Mouse (Mus musculus) kidney, postnatal 0 days (tissue): ENCODE results near the gene Gmpr. TPM values are rescaled to one million over a fixed set of nuclear protein-coding genes. Genes with fewer than 3 reads are reported as not detected.

Experiments
- ATAC-seq: fragments of 200-750 bp; cut with Nextera tagmentation; replicated peaks from 2 replicates; pipeline ENCODE4 v1.8.0; 2017; ENCODE audit warnings: low read depth, moderate number of reproducible peaks, moderate TSS enrichment, moderate library complexity; ENCODE audit not compliant: low FRiP score
- DNase-seq: peaks from one replicate; pipeline ENCODE4 v3.0.0-alpha.2; 2016; ENCODE audit warnings: low spot score
- H3K27ac ChIP-seq: fragments of 300-500 bp; sonication (generic); 2 replicates; pipeline ENCODE4 v1.5.1; 2014; ENCODE audit warnings: mild to moderate bottlenecking
- H3K27me3 ChIP-seq: fragments of 300-500 bp; sonication (generic); 2 replicates; pipeline ENCODE4 v1.6.1; 2014; ENCODE audit warnings: low read length, mixed read lengths; ENCODE audit not compliant: insufficient read depth
- H3K36me3 ChIP-seq: fragments of 300-500 bp; sonication (generic); 2 replicates; pipeline ENCODE4 v1.6.1; 2014; ENCODE audit warnings: low read length, mixed read lengths; ENCODE audit not compliant: insufficient read depth
- H3K4me1 ChIP-seq: fragments of 300-500 bp; sonication (generic); replicated peaks from 2 replicates; pipeline ENCODE4 v1.6.1; 2014; ENCODE audit warnings: antibody characterized with exemption, low read length, mixed read lengths; ENCODE audit not compliant: insufficient read depth
- H3K4me2 ChIP-seq: fragments of 300-500 bp; sonication (generic); 2 replicates; pipeline ENCODE4 v1.6.1; 2014; ENCODE audit warnings: mild to moderate bottlenecking, low read length, moderate library complexity, mixed read lengths
- H3K4me3 ChIP-seq: fragments of 300-500 bp; sonication (generic); replicated peaks from 2 replicates; pipeline ENCODE4 v1.5.1; 2014; ENCODE audit warnings: low read depth, low read length
- H3K9ac ChIP-seq: fragments of 300-500 bp; sonication (generic); 2 replicates; pipeline ENCODE4 v1.6.1; 2014; ENCODE audit warnings: low read depth, low read length
- H3K9me3 ChIP-seq: fragments of 300-500 bp; sonication (generic); replicated peaks from 2 replicates; pipeline ENCODE4 v1.6.1; 2016; ENCODE audit warnings: low read length, inconsistent platforms, mixed read lengths
- CTCF ChIP-seq: IDR thresholded peaks from 2 replicates; pipeline ENCODE4 v1.5.1; 2016; ENCODE audit warnings: antibody characterized with exemption, low read depth, mild to moderate bottlenecking, moderate library complexity
- WGBS: fragments of 180-500 bp; shearing (Covaris S2); extraction: QIAGEN DNeasy Blood & Tissue Kit; methylation state at CpG from one replicate; pipeline ENCODE4 v1.1.7; 2014; 5-methylcytosine and 5-hydroxymethylcytosine counted together
- polyA plus RNA-seq: library from polyadenylated mRNA; unstranded; fragments of >200 nt; fragmentation: Nextera tagmentation; extraction: Ambion mirVana; gene quantifications from 2 replicates; pipeline ENCODE4 v1.2.1, GENCODE M21; 2015

Gene Gmpr
- polyA plus RNA-seq, 1 experiment from 2014 or later: 72.5 TPM

DNA sequence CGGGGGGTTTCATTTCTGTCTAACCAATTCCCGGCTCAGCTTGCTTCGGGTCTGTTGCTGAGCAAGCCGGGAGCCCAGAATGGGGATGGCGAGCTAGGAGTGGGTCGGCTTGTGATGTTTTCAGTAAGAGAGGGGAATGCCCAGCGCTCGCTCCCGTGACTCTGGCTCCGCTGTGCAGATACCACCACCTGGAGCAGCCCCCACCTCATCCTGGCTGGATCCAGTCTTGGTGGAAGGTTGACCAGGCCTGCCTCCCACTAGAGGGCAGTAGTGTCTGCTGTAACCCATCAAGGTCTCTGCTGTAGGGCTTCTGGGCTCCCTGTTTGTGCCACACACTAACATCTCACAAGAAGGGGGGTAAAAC, 31.9 kb downstream of the Gmpr start:
- H3K9me3 ChIP-seq: no peaks in the 10 kb centered on the region
- no peaks in the 10 kb centered on the region for H3K4me1 ChIP-seq
- peaks cover 5% of the 10 kb centered on the region; the same call in 1 of the 2 replicates for H3K36me3 ChIP-seq
- 10% methylated on average over 10 of the region's 10 CpGs for WGBS
- TF ChIP-seq CTCF: peak; percentile 68; the same call in 1 of the 2 replicates
- H3K4me2 ChIP-seq: peak overlapping the region; percentile 75
- H3K4me3 ChIP-seq: peak overlapping the region; percentile 27
- H3K27ac ChIP-seq: no peak overlapping the region
- H3K9ac ChIP-seq: 0 out of 2 replicates have a peak overlapping the region, but pooled peaks have one; percentile 35
- H3K27me3 ChIP-seq: no peaks in the 10 kb centered on the region
- ATAC-seq (peak; percentile 76), DNase-seq (peak; percentile 91)

DNA sequence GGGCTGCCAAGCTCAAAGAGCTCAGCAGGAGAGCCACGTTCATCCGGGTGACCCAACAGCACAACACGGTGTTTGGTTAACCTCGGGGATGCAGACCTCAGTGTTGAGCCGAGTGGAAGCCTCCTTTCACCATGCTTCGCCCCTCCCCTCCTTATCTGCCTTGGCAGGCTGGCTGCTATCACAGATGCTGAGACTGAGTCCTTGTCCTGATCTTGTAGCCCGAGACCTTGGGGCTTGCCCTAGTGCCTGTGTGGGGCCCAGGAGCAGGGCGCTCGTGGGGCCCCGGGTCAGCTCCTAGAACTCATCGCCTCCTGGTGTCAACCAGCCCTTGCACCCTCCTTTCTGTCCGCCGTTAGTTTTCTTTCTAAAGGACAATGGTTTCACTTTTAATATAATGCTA, 38.7 kb downstream of the Gmpr start:
- 87% methylated on average over 13 of the region's 13 CpGs for WGBS
- DNase-seq: no peak
- Histone ChIP-seq H3K9ac (no peak overlapping the region), H3K27me3 (no peaks in the 10 kb centered on the region), H3K4me2 (no peak overlapping the region), H3K27ac (no peak overlapping the region), H3K9me3 (no peaks in the 10 kb centered on the region), H3K4me3 (no peak overlapping the region), H3K36me3 (peaks cover 18% of the 10 kb centered on the region), H3K4me1 (no peaks in the 10 kb centered on the region)
- no peak for ATAC-seq
- TF ChIP-seq CTCF: no peak

DNA sequence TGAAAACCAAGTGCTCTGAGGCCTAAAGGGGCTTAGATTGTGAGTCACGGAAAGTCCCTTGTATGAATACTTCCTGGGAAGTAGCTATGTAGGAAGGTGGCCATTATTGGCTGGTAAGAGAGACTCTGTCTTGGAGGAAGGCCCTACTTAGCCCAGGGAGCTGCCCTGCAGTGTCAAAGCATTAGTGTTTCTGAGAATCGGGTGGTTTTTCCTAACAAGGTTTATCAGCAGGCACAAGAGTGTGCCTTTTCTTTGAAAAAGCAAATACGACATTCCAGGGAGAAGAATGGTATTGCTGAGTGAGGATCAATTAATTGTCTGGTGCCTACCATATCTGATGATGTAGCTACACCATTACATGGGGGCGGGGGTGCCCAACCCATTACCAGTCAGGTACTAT, 39.7 kb downstream of the Gmpr start:
- Histone ChIP-seq H3K9me3 (no peaks in the 10 kb centered on the region), H3K27me3 (no peaks in the 10 kb centered on the region), H3K4me1 (no peaks in the 10 kb centered on the region), H3K4me2 (no peak overlapping the region), H3K4me3 (no peak overlapping the region), H3K27ac (no peak overlapping the region), H3K36me3 (peaks cover 18% of the 10 kb centered on the region), H3K9ac (no peak overlapping the region)
- no peak for TF ChIP-seq CTCF
- DNase-seq (no peak), ATAC-seq (no peak)
- 85% methylated on average over 4 of the region's 4 CpGs for WGBS

DNA sequence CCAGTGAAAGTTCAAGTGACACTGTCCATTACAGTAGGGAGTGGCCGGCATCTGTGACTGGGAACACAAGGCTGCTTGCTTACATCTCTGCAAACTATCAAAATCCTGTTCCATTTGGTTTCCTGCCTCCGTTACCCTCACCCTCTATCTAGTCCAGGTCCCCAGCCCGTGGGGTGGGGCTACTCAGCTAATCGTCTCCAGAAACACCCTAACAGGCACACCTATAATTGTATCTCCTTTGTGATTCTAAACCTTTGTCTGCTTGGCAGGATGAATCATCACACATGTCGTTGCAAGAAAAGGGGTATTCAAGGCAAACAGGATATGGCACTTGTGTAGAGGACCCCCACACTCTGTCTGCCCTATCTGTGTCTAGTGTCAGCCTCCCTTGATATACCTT, 40.3 kb downstream of the Gmpr start:
- Histone ChIP-seq H3K36me3 (peaks cover 18% of the 10 kb centered on the region), H3K27me3 (no peaks in the 10 kb centered on the region), H3K9me3 (no peaks in the 10 kb centered on the region), H3K27ac (no peak overlapping the region), H3K9ac (no peak overlapping the region), H3K4me2 (no peak overlapping the region), H3K4me1 (no peaks in the 10 kb centered on the region), H3K4me3 (no peak overlapping the region)
- ATAC-seq (no peak), DNase-seq (no peak)
- no peak for TF ChIP-seq CTCF
- WGBS: 85% methylated on average over 5 of the region's 5 CpGs

DNA sequence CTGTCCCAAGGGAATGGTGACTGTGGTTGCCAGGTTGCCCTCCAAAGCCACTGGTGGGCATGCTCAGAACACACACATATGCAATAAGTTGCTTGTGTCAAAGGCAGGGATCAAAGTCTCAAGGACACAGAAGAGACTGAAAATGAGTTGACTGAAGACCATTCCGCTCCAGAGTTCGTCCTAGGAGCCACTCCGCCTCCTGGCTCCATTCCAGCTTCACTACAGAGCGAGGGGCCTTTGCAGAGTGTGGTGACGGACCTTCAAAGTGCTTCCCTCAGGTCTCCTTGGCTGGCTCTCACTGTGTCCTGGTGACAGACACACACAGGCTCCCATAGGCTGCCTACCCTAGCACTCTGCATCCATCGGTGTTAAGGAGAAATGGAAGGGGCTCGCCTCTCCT, 46.4 kb downstream of the Gmpr start:
- Histone ChIP-seq H3K27ac (no peak overlapping the region), H3K9me3 (no peaks in the 10 kb centered on the region), H3K4me3 (no peak overlapping the region), H3K36me3 (0 out of 2 replicates have a peak, but pooled peaks cover 7% of the 10 kb centered on the region), H3K4me2 (no peak overlapping the region), H3K4me1 (no peaks in the 10 kb centered on the region), H3K9ac (no peak overlapping the region), H3K27me3 (no peaks in the 10 kb centered on the region)
- DNase-seq (no peak), ATAC-seq (peak; percentile 36; the same call in 1 of the 2 replicates)
- no peak for TF ChIP-seq CTCF
- WGBS: 56% methylated on average over 7 of the region's 7 CpGs

DNA sequence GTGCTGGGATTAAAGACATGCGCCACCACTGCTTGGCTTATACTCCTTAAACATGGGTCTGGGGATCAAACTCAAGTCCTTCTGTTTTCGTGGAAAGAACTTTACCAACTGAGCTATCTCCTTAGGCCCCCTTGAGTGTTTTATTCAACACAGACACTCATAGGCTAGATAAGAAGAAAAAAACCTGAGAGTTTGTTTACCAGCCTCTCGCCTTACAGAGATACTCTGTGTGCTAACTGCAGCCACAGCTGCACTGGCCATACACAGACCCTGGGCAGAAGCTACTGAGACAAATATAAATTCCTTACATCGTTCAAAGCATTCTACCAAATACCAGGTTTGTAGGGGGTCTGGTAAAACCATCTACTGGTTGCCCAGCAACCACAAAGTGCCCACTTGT, 51.1 kb downstream of the Gmpr start:
- Histone ChIP-seq H3K27ac (no peak overlapping the region), H3K4me2 (no peak overlapping the region), H3K4me3 (no peak overlapping the region), H3K36me3 (0 out of 2 replicates have a peak, but pooled peaks cover 7% of the 10 kb centered on the region), H3K4me1 (no peaks in the 10 kb centered on the region), H3K27me3 (no peaks in the 10 kb centered on the region), H3K9me3 (no peaks in the 10 kb centered on the region), H3K9ac (no peak overlapping the region)
- ATAC-seq: no peak
- no peak for TF ChIP-seq CTCF
- WGBS: 83% methylated on average over 4 of the region's 4 CpGs
- DNase-seq: no peak

DNA sequence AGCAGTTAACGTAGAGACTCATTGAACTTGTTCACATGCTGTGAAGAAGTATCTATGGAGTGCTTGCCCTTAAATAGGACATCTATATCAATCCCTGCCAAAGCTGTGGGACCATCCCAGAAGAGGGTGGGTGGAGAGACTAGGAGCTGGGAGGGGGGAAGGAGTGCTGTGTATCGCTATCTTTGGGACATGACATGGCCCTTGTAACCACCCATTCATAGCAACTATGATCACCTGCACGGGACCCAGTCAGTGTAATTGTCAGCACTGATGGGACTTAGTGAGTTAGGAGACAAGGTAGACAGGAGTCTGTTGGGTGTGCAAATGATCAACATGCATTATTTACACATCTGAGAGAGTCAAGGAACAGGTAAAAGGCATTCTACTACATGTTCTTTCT, 52.0 kb downstream of the Gmpr start:
- no peak for TF ChIP-seq CTCF
- no peak for ATAC-seq
- WGBS: 95% methylated on average over 3 of the region's 3 CpGs

More for the DNA sequence above, 52.0 kb downstream of the Gmpr start:
- Histone ChIP-seq H3K4me2 (no peak overlapping the region), H3K4me3 (no peak overlapping the region), H3K9me3 (no peaks in the 10 kb centered on the region), H3K36me3 (0 out of 2 replicates have a peak, but pooled peaks cover 7% of the 10 kb centered on the region), H3K27me3 (no peaks in the 10 kb centered on the region), H3K9ac (no peak overlapping the region), H3K27ac (no peak overlapping the region), H3K4me1 (no peaks in the 10 kb centered on the region)
- DNase-seq: no peak
